Mouse (Mus musculus) G1E (cell line): ENCODE data around the gene Fam155a.

Source experiments
- CTCF ChIP-seq: IDR thresholded peaks from 2 replicates; pipeline ENCODE4 v1.5.1; 2012; ENCODE audit warnings: low read depth, low read length, inconsistent platforms, mixed read lengths
- GATA1 ChIP-seq: IDR thresholded peaks from 2 replicates; pipeline ENCODE4 v1.6.1; 2012; ENCODE audit warnings: borderline replicate concordance, low read length, inconsistent platforms, mixed read lengths
- POLR2AphosphoS5 ChIP-seq: IDR thresholded peaks from 2 replicates; pipeline ENCODE4 v1.6.1; 2012; ENCODE audit warnings: low read depth, low read length, inconsistent platforms; ENCODE audit not compliant: insufficient replicate concordance

- no peak for TF ChIP-seq CTCF
- TF ChIP-seq POLR2AphosphoS5 = no peak
- no peak for TF ChIP-seq GATA1
Observed at GRCm38 (mm10) chr8:9546429-9546828, 224.5 kb downstream of the Fam155a start.
